Mouse (Mus musculus) G1E (cell line): ENCODE measurements at regions not wholly inside any gene's neighbourhood (a gene's known extent, or its start where the extent isn't known, plus 50 kb on each side); places are given as distances from the start of the nearest gene placed in this dataset.

ENCODE experiments used
- CTCF ChIP-seq: IDR thresholded peaks from 2 replicates; pipeline ENCODE4 v1.5.1; 2012; ENCODE audit warnings: low read depth, low read length, inconsistent platforms, mixed read lengths
- GATA2 ChIP-seq: IDR thresholded peaks from 2 replicates; pipeline ENCODE4 v1.6.1; 2012; ENCODE audit warnings: low read depth, low read length, inconsistent platforms, borderline replicate concordance

- TF ChIP-seq CTCF (no peak), GATA2 (no peak)
These were observed 82.3 kb downstream of the Agtr2 start for GRCm38 (mm10) chrX:21566669-21567068.
